Mouse (Mus musculus) layer of hippocampus, postnatal 25 days (tissue): Measurements from ENCODE around the gene Olfr1228. TPM values are rescaled to one million over a fixed set of nuclear protein-coding genes. Genes with fewer than 3 reads are reported as not detected.

Experiments
- DNase-seq, 2 experiments: peaks; one replicate each; pipeline ENCODE4 v3.0.0; 2022; ENCODE audit warnings: mixed read lengths in 2 of 2, low spot score in 1 of 2; ENCODE audit errors: extremely low spot score in 1 of 2
- total RNA-seq, 2 experiments: library from RNA; stranded (reverse); gene quantifications; 2 replicates each; pipeline ENCODE4 v1.2.3; 2021

Gene Olfr1228
- not detected for total RNA-seq

DNA sequence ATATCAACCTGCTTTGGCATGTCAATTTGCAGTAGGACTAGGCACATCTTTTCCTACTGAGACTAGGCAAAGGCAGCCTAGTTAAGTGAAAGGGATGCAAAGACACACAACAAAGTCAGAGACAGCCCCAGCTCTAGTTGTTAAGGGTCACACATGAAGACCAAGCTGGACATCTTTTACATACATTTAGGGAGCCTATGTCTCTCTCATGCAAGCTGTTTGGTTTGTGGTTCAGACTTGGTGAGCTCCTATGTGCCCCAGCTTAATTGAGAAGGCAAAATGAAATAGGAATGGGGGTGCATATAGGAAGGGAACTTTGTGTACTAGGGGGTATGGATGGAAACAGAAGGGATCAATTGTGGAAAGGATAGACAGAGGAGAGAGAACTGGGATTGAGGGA is at the start of gene Olfr1228:
Gene Olfr1228 (minus strand): TSS at position 101 of the 400 bp plus-strand sequence.
- DNase-seq: no peak

DNA sequence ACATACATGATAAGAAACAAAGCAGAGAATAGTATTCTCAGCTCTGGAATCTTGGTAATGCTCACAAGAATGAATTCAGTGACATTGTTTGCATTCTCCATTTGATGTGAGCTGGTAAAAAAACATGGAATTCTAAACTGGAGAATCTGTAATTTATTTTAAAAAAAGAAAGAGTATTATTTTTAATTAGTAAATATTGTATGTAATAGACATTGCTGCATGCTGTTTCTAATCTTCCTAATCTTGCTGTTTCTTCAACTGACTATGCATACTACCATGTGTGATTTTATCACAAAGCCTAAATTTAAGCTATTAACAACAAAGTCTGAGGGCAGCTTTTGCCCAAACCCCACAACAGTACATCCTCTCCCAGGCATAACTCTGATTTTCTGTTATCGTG is 43.3 kb upstream of the Olfr1228 start, which contains the start of gene Olfr1230:
Gene Olfr1230 (minus strand): TSS at position 101 of the 400 bp plus-strand sequence.
- no peak for DNase-seq

DNA sequence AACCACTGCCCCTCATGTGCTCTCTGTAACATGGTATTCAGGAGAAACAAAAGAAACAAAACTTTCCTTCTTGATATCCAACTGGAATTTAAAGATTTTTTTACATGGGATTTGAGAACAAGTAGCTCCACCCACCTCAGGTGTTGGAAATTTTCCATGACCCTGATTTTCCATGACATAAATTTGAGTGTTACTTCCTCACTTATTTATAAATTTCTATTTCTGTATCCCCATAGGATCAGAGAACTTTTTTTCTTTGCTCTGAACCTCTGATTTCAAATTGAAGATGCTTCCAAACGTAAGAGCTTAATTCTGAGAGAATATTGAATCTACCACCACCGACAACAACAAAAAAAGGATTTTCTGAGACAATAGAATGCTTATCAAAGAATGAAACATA is 34.1 kb upstream of the Olfr1228 start, which contains the start of gene Olfr1229:
Gene Olfr1229 (minus strand): TSS at position 101 of the 400 bp plus-strand sequence.
- DNase-seq: no peak

DNA sequence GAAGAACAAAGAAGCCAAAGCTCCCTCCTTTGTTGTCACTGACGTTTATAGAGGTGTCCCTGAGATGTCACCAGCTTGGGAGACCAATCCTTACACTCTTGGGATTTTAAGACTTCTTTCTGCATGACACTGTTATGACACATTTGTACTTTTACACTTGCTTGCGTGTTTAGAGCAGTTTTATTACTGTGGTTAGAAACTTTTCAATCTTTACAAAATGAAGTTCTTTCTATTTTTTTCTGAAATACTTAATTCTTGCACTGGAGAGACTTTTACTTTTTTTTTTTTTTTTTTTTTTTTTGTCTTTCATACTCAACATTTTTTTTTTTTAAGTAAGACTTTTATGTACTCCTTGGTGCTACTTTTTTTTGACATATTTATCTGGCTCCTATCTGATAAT is 53.9 kb downstream of the Olfr1228 start, which contains the start of gene Olfr1226:
Gene Olfr1226 (minus strand): TSS at position 101 of the 400 bp plus-strand sequence.
- no peak for DNase-seq

Other genes starting within 250 kb of the Olfr1228 start
- gene Olfr1215, start 247.1 kb downstream of the Olfr1228 start, total RNA-seq: not detected
- not detected for gene Olfr1216, start 235.7 kb downstream of the Olfr1228 start, total RNA-seq
- not detected for gene Olfr1217, start 222.0 kb downstream of the Olfr1228 start, total RNA-seq
- not detected for gene Olfr1218, start 192.9 kb downstream of the Olfr1228 start, total RNA-seq
- gene Olfr1219, start 170.5 kb downstream of the Olfr1228 start, total RNA-seq: not detected
- not detected for gene Olfr1220, start 147.2 kb downstream of the Olfr1228 start, total RNA-seq
- gene Olfr1221, start 136.8 kb downstream of the Olfr1228 start, total RNA-seq: not detected
- gene Olfr1222, start 121.0 kb downstream of the Olfr1228 start, total RNA-seq: not detected
- gene Olfr1223, start 102.5 kb downstream of the Olfr1228 start, total RNA-seq: not detected
- not detected for gene Olfr1224-ps1, start 90.0 kb downstream of the Olfr1228 start, total RNA-seq
- not detected for gene Olfr1225, start 79.4 kb downstream of the Olfr1228 start, total RNA-seq
- not detected for gene Olfr1226, start 54.0 kb downstream of the Olfr1228 start, total RNA-seq
- gene Olfr1229, start 34.0 kb upstream of the Olfr1228 start, total RNA-seq: not detected
- gene Olfr1230, start 43.2 kb upstream of the Olfr1228 start, total RNA-seq: not detected
- gene Olfr1231, start 53.0 kb upstream of the Olfr1228 start, total RNA-seq: not detected
- gene Olfr1232, start 75.6 kb upstream of the Olfr1228 start, total RNA-seq: not detected
- gene Olfr1233, start 88.3 kb upstream of the Olfr1228 start, total RNA-seq: not detected
- gene Olfr1234, start 110.8 kb upstream of the Olfr1228 start, total RNA-seq: not detected
- not detected for gene Olfr1238, start 155.6 kb upstream of the Olfr1228 start, total RNA-seq
- gene Olfr1239, start 166.3 kb upstream of the Olfr1228 start, total RNA-seq: not detected
- gene Olfr1240, start 188.9 kb upstream of the Olfr1228 start, total RNA-seq: not detected
- not detected for gene Olfr1241, start 233.1 kb upstream of the Olfr1228 start, total RNA-seq
- gene Olfr1242, start 244.3 kb upstream of the Olfr1228 start, total RNA-seq: not detected